Mouse (Mus musculus): ENCODE measurements around the gene Hoxc5.
A peak's percentile ranks its signal among the peaks of the same experiment; 100 is the strongest.

Hoxc5 gene

GRCm38 (mm10) chr15:102967511-102968397 is 511 bp downstream of the Hoxc5 start:
- no peak for DNase-seq (ENCODE audit: low spot score)

- DNase-seq (ENCODE audit: low spot score) = no peak
Measured at GRCm38 (mm10) chr15:102969296-102969695, 2.1 kb downstream of the Hoxc5 start.

GRCm38 (mm10) chr15:102970740-102971139 is 3.5 kb downstream of the Hoxc5 start:
- DNase-seq (ENCODE audit: low spot score) = no peak

GRCm38 (mm10) chr15:102972254-102972653 is 5.0 kb downstream of the Hoxc5 start:
- no peak for DNase-seq (ENCODE audit: low spot score)

- DNase-seq (ENCODE audit: low spot score) = no peak
Measured at GRCm38 (mm10) chr15:102972753-102973152, 5.5 kb downstream of the Hoxc5 start.

- DNase-seq (ENCODE audit: low spot score) = no peak
Measured at GRCm38 (mm10) chr15:102975034-102975433, 7.8 kb downstream of the Hoxc5 start.

GRCm38 (mm10) chr15:102975688-102976111 is 8.5 kb downstream of the Hoxc5 start:
- DNase-seq (ENCODE audit: low spot score) = peak; percentile 66

GRCm38 (mm10) chr15:102976171-102976570 is 8.9 kb downstream of the Hoxc5 start, which contains the start of gene Hoxc9:
Hoxc9 (plus strand) TSS chr15:102976439.
- no peak for DNase-seq (ENCODE audit: low spot score)

- no peak for DNase-seq (ENCODE audit: low spot score)
Measured at GRCm38 (mm10) chr15:102976631-102977422, 9.6 kb downstream of the Hoxc5 start.

- no peak for DNase-seq (ENCODE audit: low spot score)
Measured at GRCm38 (mm10) chr15:102977423-102977974, 10.3 kb downstream of the Hoxc5 start.

- no peak for DNase-seq (ENCODE audit: low spot score)
Measured at GRCm38 (mm10) chr15:102978615-102979515, 11.6 kb downstream of the Hoxc5 start.

GRCm38 (mm10) chr15:102979936-102980335 is 12.7 kb downstream of the Hoxc5 start:
- DNase-seq (ENCODE audit: low spot score) = no peak

- DNase-seq (ENCODE audit: low spot score) = no peak
Measured at GRCm38 (mm10) chr15:102980352-102980751, 13.1 kb downstream of the Hoxc5 start.

GRCm38 (mm10) chr15:102980912-102981311 is 13.7 kb downstream of the Hoxc5 start:
- DNase-seq (ENCODE audit: low spot score) = no peak

- DNase-seq (ENCODE audit: low spot score) = peak; percentile 80
Measured at GRCm38 (mm10) chr15:102981379-102982288, 14.4 kb downstream of the Hoxc5 start.

- DNase-seq (ENCODE audit: low spot score) = peak; percentile 40
Measured at GRCm38 (mm10) chr15:102983716-102984115, 16.5 kb downstream of the Hoxc5 start.

- DNase-seq (ENCODE audit: low spot score) = peak; percentile 59
Measured at GRCm38 (mm10) chr15:102984521-102984920, 17.3 kb downstream of the Hoxc5 start.

GRCm38 (mm10) chr15:102984925-102985324 is 17.7 kb downstream of the Hoxc5 start:
- DNase-seq (ENCODE audit: low spot score) = peak; percentile 10

GRCm38 (mm10) chr15:102987124-102987833 is 20.0 kb downstream of the Hoxc5 start:
- peak; percentile 100 for DNase-seq (ENCODE audit: low spot score)

GRCm38 (mm10) chr15:102988078-102988477 is 20.8 kb downstream of the Hoxc5 start:
- DNase-seq (ENCODE audit: low spot score) = no peak

All from embryo, embryonic 10 days (tissue).